Mouse (Mus musculus): Measurements from ENCODE around the gene Dtnb.
"Not testable (repeated sequence)": the region's sequence is repeated elsewhere in the genome, so short reads cannot be mapped to it uniquely, and the experiment has no call there.

Gene Dtnb

DNA sequence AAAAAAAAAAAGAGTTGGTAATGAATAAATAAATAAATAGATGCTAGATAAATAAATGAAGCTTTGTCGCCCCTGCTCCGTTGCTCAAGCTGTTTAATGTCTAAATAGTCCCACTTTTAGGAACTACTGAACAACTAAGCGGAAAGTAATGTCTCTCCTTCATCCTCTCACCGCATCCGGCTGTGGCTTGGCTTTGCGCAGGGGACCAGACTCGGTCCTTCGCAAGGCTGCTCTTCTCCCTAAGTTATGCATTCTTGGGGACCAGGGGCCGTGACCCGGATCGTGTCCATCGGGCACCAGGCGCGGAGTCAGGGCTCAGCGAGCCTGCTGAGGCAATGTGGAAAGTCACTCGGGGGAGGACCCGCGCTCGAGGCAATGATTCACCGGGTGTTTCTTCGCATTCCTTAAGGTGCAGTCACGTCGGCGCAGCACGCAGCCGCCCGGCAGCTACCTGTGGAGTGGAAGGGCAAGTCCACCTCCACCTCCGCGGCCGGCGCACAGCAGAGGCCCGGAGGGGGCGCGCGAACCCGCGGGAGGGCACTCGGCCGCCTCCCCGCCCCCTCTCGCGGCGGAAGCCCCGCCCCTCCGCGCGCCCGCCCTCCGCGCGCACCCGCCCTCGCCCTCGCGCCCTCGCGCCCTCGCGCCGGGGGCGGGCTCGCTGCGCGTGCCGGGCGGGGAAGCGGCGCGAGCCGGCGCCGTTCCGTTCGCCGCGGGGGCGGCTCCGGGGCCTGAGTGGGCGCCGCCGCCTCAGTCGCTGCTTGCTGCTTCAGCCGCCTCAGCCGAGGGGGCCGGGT is at the start of gene Dtnb:
Dtnb (plus strand) TSS at position 595 of the 794 bp plus-strand sequence.
- in situ Hi-C loops (cut with MseI, MboI), result no loop called here

DNA sequence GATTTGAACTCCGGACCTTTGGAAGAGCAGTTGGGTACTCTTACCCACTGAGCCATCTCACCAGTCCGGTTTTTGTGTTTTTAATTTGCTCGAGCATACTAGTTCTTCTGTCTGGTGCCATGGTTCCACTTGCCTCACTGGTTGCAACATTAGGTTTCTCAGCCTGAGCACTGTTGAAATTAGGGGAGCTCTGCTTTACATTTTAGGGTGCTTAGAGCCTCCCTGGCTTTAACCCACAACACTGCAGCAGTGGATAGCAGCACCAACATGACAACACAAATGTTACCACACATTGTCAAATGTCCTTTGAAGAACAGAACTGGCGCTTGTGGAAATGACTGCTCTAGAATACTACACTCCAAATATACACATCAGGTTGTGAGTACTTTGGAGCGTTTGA is 46.6 kb upstream of the Dtnb start:
- in situ Hi-C loops (cut with MseI, MboI), result no loop called here

GRCm38 (mm10) chr12:3535446-3535845 is 36.7 kb upstream of the Dtnb start:
- in situ Hi-C loops (cut with MseI, MboI), result not testable (repeated sequence)

DNA sequence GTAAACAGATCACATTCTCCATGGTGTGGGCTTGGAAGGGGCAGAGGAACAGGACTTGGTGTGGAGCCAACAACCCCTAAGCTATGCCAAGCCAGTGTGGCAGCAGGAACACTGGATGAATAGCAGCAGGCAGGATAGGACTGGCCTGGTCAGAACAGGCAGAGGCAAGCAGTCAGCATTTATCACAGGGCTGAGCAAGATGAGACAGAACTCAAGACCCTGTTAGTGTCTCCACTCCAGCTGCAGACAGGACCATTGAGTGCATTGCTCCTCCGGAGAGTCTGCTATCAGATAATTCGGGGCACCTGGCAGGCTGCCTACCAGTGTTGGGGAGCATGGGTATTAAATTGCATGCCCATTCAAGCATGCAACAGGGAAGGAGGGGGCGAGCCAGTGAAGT is 34.6 kb upstream of the Dtnb start:
- in situ Hi-C loops (cut with MseI, MboI), result no loop called here

DNA sequence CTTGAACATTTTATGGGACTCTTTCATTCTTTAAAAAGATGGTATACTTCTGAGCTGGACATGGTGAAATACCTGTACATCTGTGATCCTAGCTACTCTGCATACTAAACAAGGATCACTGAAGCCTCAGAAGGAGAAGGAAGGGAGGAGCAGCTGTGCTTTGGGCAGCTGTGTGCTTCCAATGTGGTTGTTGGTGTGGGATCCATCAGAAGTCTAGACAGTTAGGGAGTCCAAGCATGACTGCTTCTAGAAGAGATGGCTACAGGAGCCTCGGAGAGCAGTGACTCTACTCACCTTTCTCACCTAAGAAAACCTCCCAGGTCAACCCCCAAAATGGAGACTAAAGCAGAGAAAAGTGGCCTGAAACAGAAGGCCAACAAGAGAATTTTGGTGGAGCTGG is 34.1 kb upstream of the Dtnb start:
- in situ Hi-C loops (cut with MseI, MboI), result no loop called here

DNA sequence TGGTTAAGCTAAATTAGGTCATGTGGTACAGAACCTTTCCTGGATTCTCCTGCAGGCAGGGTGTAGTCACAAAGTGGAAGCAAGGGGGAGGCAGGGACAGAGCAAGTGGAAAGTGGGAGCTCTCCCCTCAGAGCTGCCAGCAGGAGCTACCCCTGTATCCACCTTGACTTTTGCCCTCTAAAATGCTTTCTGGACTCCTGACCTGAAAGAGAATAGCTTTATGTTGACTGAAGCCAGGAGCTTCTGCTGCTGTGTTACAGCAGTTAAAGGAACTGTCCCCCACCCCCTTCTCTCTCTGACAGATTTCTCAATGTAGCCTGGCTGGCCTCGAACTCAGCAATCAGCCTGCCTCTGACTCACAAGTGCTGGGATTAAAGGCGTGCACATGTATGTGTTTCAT is 32.6 kb upstream of the Dtnb start:
- in situ Hi-C loops (cut with MseI, MboI), result no loop called here

DNA sequence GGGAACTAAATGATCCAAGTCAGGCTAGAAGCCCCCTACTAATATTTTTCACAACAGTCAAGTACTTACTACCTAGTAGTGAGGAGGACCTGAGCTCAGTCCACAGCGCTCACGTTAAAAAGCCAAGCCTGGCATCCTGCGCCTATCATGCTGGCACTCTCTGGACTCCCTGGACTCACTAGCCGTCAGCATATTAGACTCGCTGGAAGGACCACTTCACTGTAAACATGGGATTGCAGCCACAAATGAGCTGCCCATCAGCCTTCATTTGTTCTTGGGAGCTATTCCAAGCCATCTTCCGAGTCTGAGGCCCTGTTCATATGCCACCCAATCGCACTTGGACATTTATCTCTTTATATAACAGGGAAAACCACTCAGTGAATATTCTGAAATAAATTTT is 31.3 kb upstream of the Dtnb start:
- in situ Hi-C loops (cut with MseI, MboI), result no loop called here

GRCm38 (mm10) chr12:3545451-3545850 is 26.7 kb upstream of the Dtnb start:
- in situ Hi-C loops (cut with MseI, MboI), result no loop called here

GRCm38 (mm10) chr12:3546121-3546658 is 26.0 kb upstream of the Dtnb start:
- in situ Hi-C loops (cut with MseI, MboI), result no loop called here

DNA sequence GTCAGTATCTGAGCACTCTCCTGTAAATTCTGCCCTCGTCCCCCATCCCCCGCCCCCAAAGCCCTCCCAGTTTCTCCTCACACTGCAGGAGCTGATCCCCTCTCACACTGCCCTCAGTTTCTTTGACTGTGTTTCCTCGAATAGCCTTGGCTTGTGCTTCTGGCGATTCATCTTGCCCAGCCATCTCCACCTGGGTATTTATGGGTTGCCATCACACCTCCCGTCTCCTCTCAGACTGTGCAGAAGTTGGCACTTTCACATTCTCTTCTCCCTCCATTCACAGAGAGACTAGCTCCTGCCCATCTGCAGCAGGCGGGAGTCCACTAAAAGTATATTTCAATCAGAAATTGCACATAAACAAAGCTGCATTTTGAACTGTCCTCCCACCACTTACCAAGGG is 25.4 kb upstream of the Dtnb start:
- in situ Hi-C loops (cut with MseI, MboI), result no loop called here

GRCm38 (mm10) chr12:3547506-3547905 is 24.7 kb upstream of the Dtnb start:
- in situ Hi-C loops (cut with MseI, MboI), result no loop called here

- in situ Hi-C loops (cut with MseI, MboI), result no loop called here
Observed at GRCm38 (mm10) chr12:3547911-3548310, 24.3 kb upstream of the Dtnb start.

DNA sequence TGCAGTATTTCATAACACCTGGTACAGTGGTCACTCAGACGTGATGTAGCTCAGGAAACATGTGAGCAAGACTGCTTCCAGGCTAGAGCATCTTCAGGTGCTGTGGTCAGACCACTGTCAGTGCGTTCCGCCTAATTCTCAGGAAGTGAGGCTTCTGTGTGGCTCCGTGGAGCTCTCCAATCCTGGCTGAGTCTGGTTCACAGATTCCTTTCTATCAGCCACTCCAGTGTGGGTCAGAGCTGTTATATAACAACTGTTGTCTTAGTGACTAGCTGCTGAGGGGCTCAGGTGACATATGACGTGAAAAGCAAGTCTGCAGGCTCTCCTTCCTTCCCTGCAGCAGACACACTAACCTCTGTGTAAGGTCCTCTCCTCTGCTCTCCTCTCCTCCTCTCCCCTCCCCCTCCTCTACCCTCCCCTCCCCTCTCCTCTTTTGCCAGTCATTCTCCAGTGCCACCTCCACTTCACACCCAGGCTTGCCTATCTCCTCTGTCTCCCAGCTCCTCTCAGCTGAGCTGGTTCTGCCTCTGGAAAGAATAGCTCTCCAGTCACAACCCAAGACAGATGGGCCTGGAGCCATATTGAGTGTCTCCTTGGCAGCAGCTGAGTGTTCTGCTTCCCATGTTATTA is 23.5 kb upstream of the Dtnb start:
- in situ Hi-C loops (cut with MseI, MboI), result no loop called here

DNA sequence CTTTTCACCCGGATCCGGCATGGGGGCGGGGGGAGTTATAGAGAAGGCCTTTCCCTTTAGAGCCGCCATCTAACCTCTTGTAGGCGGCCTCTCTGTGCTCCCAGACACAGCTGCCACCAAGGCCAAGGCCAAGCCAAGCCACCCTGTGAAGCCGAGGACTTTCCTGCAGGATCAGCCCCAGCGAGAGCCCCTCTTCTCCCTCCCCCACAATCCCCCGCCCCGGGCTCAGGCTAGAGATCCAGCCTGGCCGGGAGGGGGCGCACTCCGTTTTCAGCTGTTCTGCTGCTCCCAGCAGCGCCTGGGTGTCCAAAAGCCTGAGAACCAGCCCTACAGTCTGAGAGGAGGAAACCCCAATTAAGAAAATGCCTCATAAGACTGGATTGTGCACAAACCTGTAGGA is 21.9 kb upstream of the Dtnb start:
- in situ Hi-C loops (cut with MseI, MboI), result no loop called here

DNA sequence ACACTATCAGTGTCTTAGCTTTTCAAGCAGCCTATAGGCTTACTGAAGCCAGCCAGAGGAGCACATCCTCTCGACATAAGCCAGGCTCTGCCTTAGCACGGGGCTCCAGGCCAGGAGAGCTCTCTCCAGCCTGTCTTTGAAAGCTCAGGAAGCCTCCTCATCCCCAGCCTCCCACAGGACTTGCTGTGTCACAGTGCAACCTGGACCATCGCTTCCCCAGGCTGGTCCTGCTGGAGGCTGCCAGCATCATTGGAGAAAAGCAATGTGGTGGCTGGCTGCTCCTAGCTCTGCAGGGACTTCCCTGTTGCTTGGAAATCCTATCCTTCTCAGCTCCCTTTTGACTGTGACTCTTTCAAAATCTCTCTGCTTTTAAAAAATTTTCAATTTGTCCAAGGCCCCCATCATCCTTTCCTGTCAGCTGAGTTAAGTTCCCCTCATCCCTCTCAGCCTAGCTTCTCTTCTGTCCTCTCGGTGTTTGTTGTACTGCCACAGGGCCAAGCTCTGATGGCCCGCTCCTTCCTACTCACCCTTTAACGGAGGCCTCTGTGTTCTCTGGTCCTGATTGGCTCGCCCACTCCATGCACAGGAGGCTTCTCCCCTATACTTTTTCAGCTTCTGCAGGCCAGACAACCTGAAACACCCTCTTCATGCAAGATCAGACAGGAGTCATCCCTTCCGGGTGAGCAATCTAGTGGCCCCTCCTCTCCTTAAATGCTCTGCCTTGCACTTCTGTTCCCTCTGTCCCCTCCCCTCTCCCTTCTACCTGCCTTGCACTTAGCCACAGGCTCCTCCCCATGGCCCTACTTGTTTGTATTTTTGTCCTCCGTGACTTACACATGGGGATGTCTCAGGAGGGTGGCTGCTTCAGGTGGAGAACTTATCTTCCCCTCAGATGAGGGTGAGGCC is 14.5 kb upstream of the Dtnb start:
- in situ Hi-C loops (cut with MseI, MboI), result no loop called here

GRCm38 (mm10) chr12:3560596-3560995 is 11.6 kb upstream of the Dtnb start:
- in situ Hi-C loops (cut with MseI, MboI), result no loop called here

GRCm38 (mm10) chr12:3561032-3561431 is 11.1 kb upstream of the Dtnb start:
- in situ Hi-C loops (cut with MseI, MboI), result no loop called here

DNA sequence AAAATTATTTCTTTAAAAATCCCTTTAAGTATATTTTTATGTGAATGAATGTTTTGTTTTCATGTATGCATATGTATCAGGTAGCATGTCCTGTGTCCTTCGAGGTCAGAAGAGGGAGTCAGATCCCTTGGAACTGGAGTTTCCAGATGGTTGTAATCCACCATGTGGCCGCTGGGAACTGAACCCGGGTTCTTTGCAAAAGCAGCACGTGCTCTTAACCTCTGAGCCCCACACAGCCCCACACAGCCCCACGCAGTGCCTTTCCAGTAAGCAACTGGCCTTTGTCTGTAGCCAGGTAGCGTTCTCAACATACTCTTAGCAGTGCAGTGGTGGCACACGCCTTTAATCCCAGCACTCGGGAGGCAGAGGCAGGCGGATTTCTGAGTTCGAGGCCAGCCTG is 9.4 kb upstream of the Dtnb start:
- in situ Hi-C loops (cut with MseI, MboI), result no loop called here

- in situ Hi-C loops (cut with MseI, MboI), result no loop called here
Observed at GRCm38 (mm10) chr12:3563659-3564058, 8.5 kb upstream of the Dtnb start.

GRCm38 (mm10) chr12:3568461-3568991 is 3.7 kb upstream of the Dtnb start:
- in situ Hi-C loops (cut with MseI, MboI), result no loop called here

DNA sequence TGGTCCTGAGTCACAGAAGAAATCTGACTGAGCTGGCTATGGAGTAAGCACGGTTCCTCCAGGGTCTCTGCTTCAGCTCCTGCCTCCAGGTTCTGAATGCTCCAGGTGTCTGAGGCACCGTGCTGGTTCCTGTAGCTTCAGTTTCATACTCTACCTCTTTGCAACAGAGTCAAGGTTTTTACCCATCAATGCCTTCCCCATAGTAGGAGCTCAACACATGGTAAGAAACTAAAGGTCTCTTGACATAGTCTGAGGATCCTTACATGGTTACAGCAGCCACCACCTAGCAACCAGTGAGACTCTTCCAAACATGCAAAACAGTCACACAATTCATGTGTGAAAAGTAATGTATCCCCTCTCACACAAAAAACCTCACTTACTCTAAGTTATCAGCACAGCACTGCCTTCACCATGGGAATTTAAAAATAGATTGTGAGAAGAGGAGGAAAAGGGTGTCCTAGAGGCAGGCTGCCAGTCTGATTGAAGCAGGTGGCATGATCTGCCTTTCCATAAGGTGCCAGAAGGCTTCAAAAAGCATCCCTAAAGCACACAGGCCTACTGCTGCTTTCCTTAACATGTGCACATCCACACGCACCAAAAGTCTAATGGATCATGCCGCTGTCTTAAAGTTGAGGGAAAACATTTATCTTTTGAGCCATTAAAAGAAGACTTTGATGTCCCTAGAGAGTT is 1.3 kb upstream of the Dtnb start:
- in situ Hi-C loops (cut with MseI, MboI), result no loop called here

All from mouse trophoblast stem cell (cell line).